Mouse (Mus musculus): ENCODE results near the gene Gabrb3. TPM values are rescaled to one million over a fixed set of nuclear protein-coding genes. Genes with fewer than 3 reads are reported as not detected.

Gene Gabrb3
- total RNA-seq, 4 experiments from 2014 or later = 0.34 TPM; not detected in 3

GRCm38 (mm10) chr7:57529954-57530353 lies 110.5 kb downstream of the Gabrb3 start:
- DNase-seq (ENCODE audit: low spot score in 2 of 2) = no peak

GRCm38 (mm10) chr7:57532676-57533075 lies 113.2 kb downstream of the Gabrb3 start:
- no peak for DNase-seq (ENCODE audit: low spot score in 2 of 2)

- DNase-seq (ENCODE audit: low spot score in 2 of 2) = no peak
These were observed 119.1 kb downstream of the Gabrb3 start for GRCm38 (mm10) chr7:57538565-57538964.

- no peak for DNase-seq (ENCODE audit: low spot score in 2 of 2)
These were observed 141.4 kb downstream of the Gabrb3 start for GRCm38 (mm10) chr7:57560732-57561436.

GRCm38 (mm10) chr7:57564403-57564802 lies 144.9 kb downstream of the Gabrb3 start:
- no peak for DNase-seq (ENCODE audit: low spot score in 2 of 2)

- no peak for DNase-seq (ENCODE audit: low spot score in 2 of 2)
These were observed 171.2 kb downstream of the Gabrb3 start for GRCm38 (mm10) chr7:57590451-57591248.

GRCm38 (mm10) chr7:57591249-57591577 lies 171.7 kb downstream of the Gabrb3 start:
- no peak for DNase-seq (ENCODE audit: low spot score in 2 of 2)

GRCm38 (mm10) chr7:57591578-57592431 lies 172.3 kb downstream of the Gabrb3 start:
- no peak for DNase-seq (ENCODE audit: low spot score in 2 of 2)

GRCm38 (mm10) chr7:57597341-57597740 lies 177.8 kb downstream of the Gabrb3 start:
- no peak for DNase-seq (ENCODE audit: low spot score in 2 of 2)

GRCm38 (mm10) chr7:57618697-57619096 lies 199.2 kb downstream of the Gabrb3 start:
- DNase-seq (ENCODE audit: low spot score in 2 of 2) = no peak

GRCm38 (mm10) chr7:57620036-57620435 lies 200.5 kb downstream of the Gabrb3 start:
- DNase-seq (ENCODE audit: low spot score in 2 of 2) = no peak

- no peak for DNase-seq (ENCODE audit: low spot score in 2 of 2)
These were observed 204.2 kb downstream of the Gabrb3 start for GRCm38 (mm10) chr7:57623718-57624117.

GRCm38 (mm10) chr7:57635026-57635425 lies 215.5 kb downstream of the Gabrb3 start:
- DNase-seq (ENCODE audit: low spot score in 2 of 2) = no peak

- DNase-seq (ENCODE audit: low spot score in 2 of 2) = no peak
These were observed 216.2 kb downstream of the Gabrb3 start for GRCm38 (mm10) chr7:57635687-57636086.

GRCm38 (mm10) chr7:57640796-57641195 lies 221.3 kb downstream of the Gabrb3 start:
- DNase-seq (ENCODE audit: low spot score in 2 of 2) = no peak

- no peak for DNase-seq (ENCODE audit: low spot score in 2 of 2)
These were observed 227.9 kb downstream of the Gabrb3 start for GRCm38 (mm10) chr7:57647345-57647744.

GRCm38 (mm10) chr7:57648136-57648755 lies 228.8 kb downstream of the Gabrb3 start:
- no peak for DNase-seq (ENCODE audit: low spot score in 2 of 2)

- DNase-seq (ENCODE audit: low spot score in 2 of 2) = no peak
These were observed 257.9 kb downstream of the Gabrb3 start for GRCm38 (mm10) chr7:57677352-57677751.

- DNase-seq (ENCODE audit: low spot score in 2 of 2) = no peak
These were observed 270.3 kb downstream of the Gabrb3 start for GRCm38 (mm10) chr7:57689836-57690235.

GRCm38 (mm10) chr7:57700370-57700769 lies 280.9 kb downstream of the Gabrb3 start:
- DNase-seq (ENCODE audit: low spot score in 2 of 2) = no peak

GRCm38 (mm10) chr7:57701046-57701445 lies 281.6 kb downstream of the Gabrb3 start:
- no peak for DNase-seq (ENCODE audit: low spot score in 2 of 2)
